Mouse (Mus musculus): Measurements from ENCODE around the gene Ube2g1.

DNA sequence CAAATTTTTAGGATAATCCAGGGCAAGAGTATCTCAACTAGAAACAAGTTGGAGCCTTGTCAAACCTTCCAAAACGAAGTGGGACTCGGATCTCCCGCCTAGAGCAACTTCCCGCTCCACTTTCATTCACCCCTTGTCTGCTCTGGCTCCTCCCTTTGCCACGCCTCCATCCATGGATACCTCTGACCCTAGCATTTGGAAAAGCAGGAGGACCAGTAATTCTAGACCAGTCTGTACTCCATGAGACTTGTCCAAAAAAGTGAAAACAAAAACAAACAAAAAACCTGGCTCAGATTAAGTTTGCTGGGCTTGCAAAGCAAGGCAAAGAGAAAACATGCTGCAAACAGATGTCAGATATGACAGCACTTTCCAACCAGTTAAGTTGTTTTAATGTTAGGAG lies 81.2 kb downstream of the Ube2g1 start:
- TF ChIP-seq CTCF (IDR thresholded peaks at IDR 0.05) (no peak), POLR2A (IDR thresholded peaks at IDR 0.05; ENCODE audit: insufficient read depth, low read depth, low read length) (no peak), EP300 (IDR thresholded peaks at IDR 0.05; ENCODE audit: insufficient read depth, low read depth, low read length) (no peak)

Data from heart, adult 2 months (tissue).